Mouse (Mus musculus): ENCODE data around the gene Vps4a. TPM values are rescaled to one million over a fixed set of nuclear protein-coding genes. Genes with fewer than 3 reads are reported as not detected.

Gene Vps4a
- total and polyA plus RNA-seq, 3 experiments, result 38.1 to 43.2 TPM; not detected in 1

GRCm38 (mm10) chr8:106999068-106999467 is 32.0 kb upstream of the Vps4a start:
- H3K27ac ChIP-seq (ENCODE audit: control insufficient read depth, low read depth, low read length), result no peak overlapping the region
- no peaks in the 10 kb centered on the region for H3K4me1 ChIP-seq (ENCODE audit: control insufficient read depth in 1 of 2, insufficient read depth in 2 of 2, low read length in 2 of 2)
- no peak overlapping the region for H3K4me3 ChIP-seq (ENCODE audit: control insufficient read depth in 1 of 2, insufficient read depth in 1 of 2, low read depth in 2 of 2, low read length in 2 of 2)
- TF ChIP-seq JUND (IDR thresholded peaks at IDR 0.05; ENCODE audit: low read depth, low read length) (no peak), NRF1 (IDR thresholded peaks at IDR 0.05; ENCODE audit: insufficient read depth, low read depth, low read length, poor library complexity, severe bottlenecking) (no peak), POLR2AphosphoS2 (IDR thresholded peaks at IDR 0.05; ENCODE audit: low read length) (no peak), MYC (IDR thresholded peaks at IDR 0.05; ENCODE audit: low read depth, low read length) (no peak), ZNF384 (IDR thresholded peaks at IDR 0.05; ENCODE audit: low read depth, low read length) (no peak), MAZ (IDR thresholded peaks at IDR 0.05; ENCODE audit: low read depth, low read length) (no peak), EP300 (IDR thresholded peaks at IDR 0.05; ENCODE audit: low read depth in 1 of 2, low read length in 2 of 2) (no peak), MAX (IDR thresholded peaks at IDR 0.05; ENCODE audit: low read length) (no peak), GATA1 (IDR thresholded peaks at IDR 0.05; ENCODE audit: low read depth, low read length) (no peak), ZKSCAN1 (IDR thresholded peaks at IDR 0.05; ENCODE audit: low read depth, low read length) (no peak), GABPA (IDR thresholded peaks at IDR 0.05; ENCODE audit: low read depth, low read length) (no peak), TAL1 (IDR thresholded peaks at IDR 0.05; ENCODE audit: low read length) (no peak), MAFK (IDR thresholded peaks at IDR 0.05; ENCODE audit: borderline replicate concordance, low read depth, low read length) (no peak), E2F4 (IDR thresholded peaks at IDR 0.05; ENCODE audit: borderline replicate concordance, low read depth, low read length) (no peak)
- no peak for DNase-seq (ENCODE audit: low read depth, low spot score)
- H3K9ac ChIP-seq (ENCODE audit: control insufficient read depth, low read depth, low read length, poor library complexity, severe bottlenecking), result no peak overlapping the region
- no peaks in the 10 kb centered on the region for H3K79me2 ChIP-seq (ENCODE audit: control insufficient read depth, insufficient read depth, low read length, poor library complexity)
- H3K27me3 ChIP-seq (ENCODE audit: control insufficient read depth in 1 of 2, insufficient read depth in 2 of 2, low read length in 2 of 2), result no peaks in the 10 kb centered on the region
- H3K9me3 ChIP-seq (replicated peaks; ENCODE audit: insufficient read depth, low read length), result no peaks in the 10 kb centered on the region
- no peaks in the 10 kb centered on the region for H3K36me3 ChIP-seq (ENCODE audit: control insufficient read depth in 1 of 2, insufficient read depth in 2 of 2, low read length in 2 of 2)

GRCm38 (mm10) chr8:107002532-107002931 is 28.5 kb upstream of the Vps4a start:
- DNase-seq (ENCODE audit: low read depth, low spot score), result peak; percentile 87
- Histone ChIP-seq H3K79me2 (ENCODE audit: control insufficient read depth, insufficient read depth, low read length, poor library complexity) (no peaks in the 10 kb centered on the region), H3K9ac (ENCODE audit: control insufficient read depth, low read depth, low read length, poor library complexity, severe bottlenecking) (no peak overlapping the region), H3K27ac (ENCODE audit: control insufficient read depth, low read depth, low read length) (no peak overlapping the region), H3K4me1 (ENCODE audit: control insufficient read depth in 1 of 2, insufficient read depth in 2 of 2, low read length in 2 of 2) (no peaks in the 10 kb centered on the region), H3K27me3 (ENCODE audit: control insufficient read depth in 1 of 2, insufficient read depth in 2 of 2, low read length in 2 of 2) (no peaks in the 10 kb centered on the region), H3K36me3 (ENCODE audit: control insufficient read depth in 1 of 2, insufficient read depth in 2 of 2, low read length in 2 of 2) (no peaks in the 10 kb centered on the region), H3K4me3 (ENCODE audit: control insufficient read depth in 1 of 2, insufficient read depth in 1 of 2, low read depth in 2 of 2, low read length in 2 of 2) (no peak overlapping the region), H3K9me3 (replicated peaks; ENCODE audit: insufficient read depth, low read length) (no peaks in the 10 kb centered on the region)
- TF ChIP-seq RCOR1 (IDR thresholded peaks at IDR 0.05; ENCODE audit: low read depth, low read length) (no peak), KAT2A (conservative IDR thresholded peaks at IDR 0.05; ENCODE audit: low read depth, low read length) (no peak), BHLHE40 (IDR thresholded peaks at IDR 0.05; ENCODE audit: borderline replicate concordance, low read depth, low read length) (no peak), ELF1 (IDR thresholded peaks at IDR 0.05; ENCODE audit: low read depth, low read length) (no peak), POLR2AphosphoS5 (IDR thresholded peaks at IDR 0.05; ENCODE audit: borderline replicate concordance, low read depth, low read length) (no peak), ZNF384 (IDR thresholded peaks at IDR 0.05; ENCODE audit: low read depth, low read length) (0 out of 2 replicates have a peak, but pooled peaks have one; percentile 18), CHD2 (IDR thresholded peaks at IDR 0.05; ENCODE audit: low read length) (no peak), MEF2A (IDR thresholded peaks at IDR 0.05; ENCODE audit: extremely low read depth, insufficient replicate concordance, low read depth, low read length, poor library complexity, severe bottlenecking) (no peak), UBTF (IDR thresholded peaks at IDR 0.05; ENCODE audit: borderline replicate concordance, insufficient read depth, low read depth, low read length) (no peak), MAX (IDR thresholded peaks at IDR 0.05; ENCODE audit: low read length) (no peak), CHD1 (IDR thresholded peaks at IDR 0.05; ENCODE audit: low read depth, low read length) (no peak), ETS1 (IDR thresholded peaks at IDR 0.05; ENCODE audit: low read depth, low read length) (no peak), EP300 (IDR thresholded peaks at IDR 0.05; ENCODE audit: low read depth in 1 of 2, low read length in 2 of 2) (no peak), GABPA (IDR thresholded peaks at IDR 0.05; ENCODE audit: low read depth, low read length) (no peak), JUND (IDR thresholded peaks at IDR 0.05; ENCODE audit: low read depth, low read length) (0 out of 2 replicates have a peak, but pooled peaks have one; percentile 22), MYB (IDR thresholded peaks at IDR 0.05; ENCODE audit: low read depth, low read length) (no peak), SIN3A (IDR thresholded peaks at IDR 0.05; ENCODE audit: low read length) (peak; percentile 35; the same call in 1 of the 2 replicates), NELFE (IDR thresholded peaks at IDR 0.05; ENCODE audit: low read depth, low read length) (no peak), MYC (IDR thresholded peaks at IDR 0.05; ENCODE audit: low read depth, low read length) (0 out of 2 replicates have a peak, but pooled peaks have one; percentile 26), RAD21 (IDR thresholded peaks at IDR 0.05; ENCODE audit: low read depth, low read length) (peak; percentile 93), GATA1 (IDR thresholded peaks at IDR 0.05; ENCODE audit: low read depth, low read length) (no peak), ZKSCAN1 (IDR thresholded peaks at IDR 0.05; ENCODE audit: low read depth, low read length) (no peak), HCFC1 (IDR thresholded peaks at IDR 0.05; ENCODE audit: low read depth, low read length) (no peak), POLR2AphosphoS2 (IDR thresholded peaks at IDR 0.05; ENCODE audit: low read length) (no peak), MAZ (IDR thresholded peaks at IDR 0.05; ENCODE audit: low read depth, low read length) (no peak), TCF12 (IDR thresholded peaks at IDR 0.05; ENCODE audit: low read depth, low read length) (no peak), TAL1 (IDR thresholded peaks at IDR 0.05; ENCODE audit: low read length) (no peak)

Measured in MEL (cell line).